Mouse (Mus musculus) ES-Bruce4 (cell line): ENCODE results near the gene Mesd.

ENCODE experiments used
- CTCF ChIP-seq: IDR thresholded peaks from one replicate; pipeline ENCODE4 v1.8.1; 2011; ENCODE audit warnings: low read depth, low read length
- EP300 ChIP-seq: IDR thresholded peaks from 2 replicates; pipeline ENCODE4 v1.6.1; 2011; ENCODE audit warnings: low read depth, low read length; ENCODE audit not compliant: insufficient read depth
- POLR2A ChIP-seq: IDR thresholded peaks from one replicate; pipeline ENCODE4 v1.8.1; 2011; ENCODE audit warnings: low read length; ENCODE audit not compliant: insufficient read depth

DNA sequence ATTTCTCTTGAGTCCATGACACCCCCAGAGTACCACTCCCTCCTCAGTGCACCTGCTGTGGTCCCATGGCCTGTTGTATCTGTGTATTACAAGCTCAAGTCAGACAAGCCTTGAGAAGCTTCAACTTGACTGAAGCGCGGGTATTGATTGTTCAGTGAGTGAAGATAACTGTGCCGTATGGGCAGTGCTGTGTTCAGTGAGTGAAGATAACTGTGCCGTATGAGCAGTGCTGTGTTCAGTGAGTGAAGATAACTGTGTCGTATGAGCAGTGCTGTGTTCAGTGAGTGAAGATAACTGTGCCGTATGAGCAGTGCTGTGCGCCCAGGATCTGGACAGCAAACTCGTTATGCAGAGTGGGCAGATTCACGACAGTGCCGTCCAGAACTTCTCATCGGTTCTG lies 14.0 kb downstream of the Mesd start:
- TF ChIP-seq CTCF: no peak
- TF ChIP-seq POLR2A: no peak
- no peak for TF ChIP-seq EP300
